Mouse (Mus musculus): Measurements from ENCODE around the gene Npm3.
A peak's percentile ranks its signal among the peaks of the same experiment; 100 is the strongest.

The Npm3 gene

GRCm38 (mm10) chr19:45749243-45750043 is at the start of gene Npm3:
Npm3 (minus strand) TSS chr19:45749591.
- DNase-seq (ENCODE audit: low spot score) = peak; percentile 65

- no peak for DNase-seq (ENCODE audit: low spot score)
Measured at GRCm38 (mm10) chr19:45796879-45797278, 47.5 kb upstream of the Npm3 start.

GRCm38 (mm10) chr19:45796061-45796556 is 46.7 kb upstream of the Npm3 start:
- no peak for DNase-seq (ENCODE audit: low spot score)

- DNase-seq (ENCODE audit: low spot score) = no peak
Measured at GRCm38 (mm10) chr19:45795406-45795944, 46.1 kb upstream of the Npm3 start.

- no peak for DNase-seq (ENCODE audit: low spot score)
Measured at GRCm38 (mm10) chr19:45794718-45795117, 45.3 kb upstream of the Npm3 start.

- no peak for DNase-seq (ENCODE audit: low spot score)
Measured at GRCm38 (mm10) chr19:45792404-45792803, 43.0 kb upstream of the Npm3 start.

GRCm38 (mm10) chr19:45789888-45790874 is 40.8 kb upstream of the Npm3 start:
- DNase-seq (ENCODE audit: low spot score) = no peak

GRCm38 (mm10) chr19:45789365-45789764 is 40.0 kb upstream of the Npm3 start:
- no peak for DNase-seq (ENCODE audit: low spot score)

- DNase-seq (ENCODE audit: low spot score) = no peak
Measured at GRCm38 (mm10) chr19:45788337-45788736, 38.9 kb upstream of the Npm3 start.

- no peak for DNase-seq (ENCODE audit: low spot score)
Measured at GRCm38 (mm10) chr19:45787450-45787849, 38.1 kb upstream of the Npm3 start.

- DNase-seq (ENCODE audit: low spot score) = no peak
Measured at GRCm38 (mm10) chr19:45785470-45785869, 36.1 kb upstream of the Npm3 start.

GRCm38 (mm10) chr19:45783933-45784576 is 34.7 kb upstream of the Npm3 start:
- no peak for DNase-seq (ENCODE audit: low spot score)

- peak; percentile 99 for DNase-seq (ENCODE audit: low spot score)
Measured at GRCm38 (mm10) chr19:45783181-45783932, 34.0 kb upstream of the Npm3 start, which contains the start of gene Mgea5. Mgea5 (minus strand) TSS chr19:45783837.

- peak; percentile 74 for DNase-seq (ENCODE audit: low spot score)
Measured at GRCm38 (mm10) chr19:45782315-45783001, 33.1 kb upstream of the Npm3 start.

GRCm38 (mm10) chr19:45781676-45782075 is 32.3 kb upstream of the Npm3 start:
- no peak for DNase-seq (ENCODE audit: low spot score)

- no peak for DNase-seq (ENCODE audit: low spot score)
Measured at GRCm38 (mm10) chr19:45780350-45780915, 31.0 kb upstream of the Npm3 start.

- DNase-seq (ENCODE audit: low spot score) = no peak
Measured at GRCm38 (mm10) chr19:45775486-45775885, 26.1 kb upstream of the Npm3 start.

- DNase-seq (ENCODE audit: low spot score) = no peak
Measured at GRCm38 (mm10) chr19:45771501-45771900, 22.1 kb upstream of the Npm3 start.

GRCm38 (mm10) chr19:45760810-45761209 is 11.4 kb upstream of the Npm3 start:
- DNase-seq (ENCODE audit: low spot score) = no peak

- DNase-seq (ENCODE audit: low spot score) = no peak
Measured at GRCm38 (mm10) chr19:45758671-45759070, 9.3 kb upstream of the Npm3 start.

All from ovary, adult 18-20 months (tissue).